Mouse (Mus musculus) embryonic stem cell, embryonic (primary cell): Measurements from ENCODE around the gene Fmo2.

Experiments used
- CTCF ChIA-PET, 4 experiments: fragments of 300-600 bp in 2 of 4; fragments of 350-600 bp in 2 of 4; sonication (Branson Sonifier 250); formaldehyde crosslinking; loops; one replicate each; lab custom pipeline; 2022; ENCODE audit warnings: inconsistent platforms in 2 of 4; lab: Charles Lee
- POLR2A ChIA-PET, 4 experiments: fragments of 300-600 bp in 2 of 4; fragments of 350-600 bp in 2 of 4; sonication (Branson Sonifier 250); formaldehyde crosslinking; loops; one replicate each; lab custom pipeline; 2022; ENCODE audit warnings: antibody characterized with exemption in 4 of 4, inconsistent platforms in 1 of 4; lab: Charles Lee

Fmo2 gene

DNA sequence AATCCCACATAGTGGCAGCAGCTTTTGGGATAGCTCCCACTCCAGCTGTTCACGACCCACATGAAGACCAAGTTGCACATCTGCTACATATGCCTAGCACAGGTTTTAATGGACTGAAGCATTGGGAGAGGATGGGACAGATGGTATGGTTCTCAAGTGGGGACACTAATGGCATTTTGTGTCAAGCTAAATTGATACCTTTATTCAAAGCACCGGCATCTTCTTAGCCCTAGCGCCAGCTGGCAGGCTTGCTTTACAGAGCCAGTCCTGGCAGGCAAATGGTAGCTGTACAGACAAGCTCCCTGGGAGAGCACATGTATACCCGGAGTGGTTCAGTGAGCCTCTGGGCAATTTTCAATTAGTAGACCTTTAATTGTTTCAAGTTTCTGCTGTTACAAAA, 3.4 kb upstream of the Fmo2 start:
- POLR2A ChIA-PET: no interaction called here
- CTCF ChIA-PET: no interaction called here

DNA sequence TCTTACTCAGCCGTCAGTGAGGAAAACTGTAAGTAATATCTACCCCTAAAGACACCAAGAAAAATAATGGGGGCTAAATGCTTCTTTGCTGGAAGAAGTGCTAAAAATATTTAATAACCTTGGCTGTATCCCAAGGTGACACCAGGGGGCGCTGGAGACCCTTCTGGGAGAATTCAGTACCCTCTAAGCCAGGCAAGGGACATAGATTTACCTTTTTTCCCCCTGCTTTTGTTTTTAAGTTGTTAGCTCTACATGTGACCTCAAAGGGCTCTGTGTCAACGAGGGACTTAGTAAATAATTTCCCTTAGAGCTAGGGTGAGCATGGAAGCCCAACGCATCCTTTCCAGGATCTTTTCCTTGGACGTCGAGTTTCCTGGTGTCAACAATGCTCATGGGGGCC, 2.6 kb downstream of the Fmo2 start:
- POLR2A ChIA-PET: interaction anchor here in 1 of 4 experiments (0.6 kb wide), 1 partner anchor 418 kb away, joined by 4 read pairs; no protein-coding TSS in a partner anchor
- CTCF ChIA-PET: no interaction called here

DNA sequence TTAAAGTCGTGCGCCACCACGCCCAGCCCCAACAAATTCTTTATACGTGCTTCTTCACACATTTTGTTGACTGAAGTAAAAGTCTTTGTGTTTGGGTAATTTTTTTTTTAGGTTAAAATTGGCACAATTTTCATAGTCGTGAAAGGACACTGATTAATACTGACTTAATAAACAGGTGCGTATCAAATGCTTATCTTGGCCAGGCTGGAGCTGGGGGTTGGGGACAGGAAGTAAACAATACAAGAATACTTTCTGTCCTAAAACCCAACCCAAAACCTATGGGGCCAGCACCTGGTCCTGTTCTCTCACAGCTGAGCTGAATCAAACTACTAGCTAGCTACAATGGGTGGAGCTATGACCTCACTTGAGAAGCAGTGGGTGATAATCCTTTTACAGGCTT, 5.5 kb downstream of the Fmo2 start:
- POLR2A ChIA-PET: no interaction called here
- CTCF ChIA-PET: no interaction called here

DNA sequence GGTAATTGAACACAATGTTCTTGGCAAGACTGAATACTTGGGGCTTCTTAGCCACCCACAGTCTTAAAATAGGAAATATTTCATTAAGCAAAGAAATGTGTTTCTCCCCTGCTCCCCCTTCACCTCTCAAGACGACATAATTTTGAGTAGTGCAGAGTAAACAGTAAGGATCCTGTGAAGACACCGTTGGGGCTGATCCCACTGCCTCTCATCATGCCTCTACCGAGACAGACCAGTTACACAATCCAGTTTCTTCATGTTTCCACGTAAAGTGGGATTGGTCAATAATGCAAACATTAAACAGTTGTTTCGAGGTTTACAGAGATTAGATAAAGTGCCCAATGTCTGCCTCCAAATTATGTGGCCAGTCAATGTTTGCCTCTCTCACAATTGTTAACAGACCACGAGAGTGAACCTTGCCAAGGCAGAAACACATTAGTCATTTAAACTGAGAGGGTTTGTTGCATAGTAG, 6.5 kb downstream of the Fmo2 start:
- CTCF ChIA-PET: no interaction called here

DNA sequence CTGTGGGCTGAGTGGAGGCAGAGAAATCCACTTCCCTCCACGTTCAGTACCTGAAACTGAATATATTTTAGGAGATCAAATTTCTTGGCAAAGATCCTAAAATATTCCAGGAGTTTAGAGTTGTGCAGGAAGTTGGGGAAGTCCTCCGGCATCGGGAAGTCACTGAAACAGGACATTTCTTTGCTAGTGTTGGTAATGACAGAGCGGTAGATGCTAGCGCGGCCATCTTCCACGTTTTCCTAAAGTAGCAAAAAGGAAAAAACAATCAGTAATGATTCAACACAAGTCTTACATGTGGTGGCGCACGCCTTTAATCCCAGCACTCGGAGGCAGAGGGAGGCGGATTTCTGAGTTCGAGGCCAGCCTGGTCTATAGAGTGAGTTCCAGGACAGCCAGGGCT, 9.9 kb downstream of the Fmo2 start:
- ChIA-PET POLR2A (no interaction called here), CTCF (no interaction called here)

More for the DNA sequence above, 6.5 kb downstream of the Fmo2 start:
- POLR2A ChIA-PET: no interaction called here

DNA sequence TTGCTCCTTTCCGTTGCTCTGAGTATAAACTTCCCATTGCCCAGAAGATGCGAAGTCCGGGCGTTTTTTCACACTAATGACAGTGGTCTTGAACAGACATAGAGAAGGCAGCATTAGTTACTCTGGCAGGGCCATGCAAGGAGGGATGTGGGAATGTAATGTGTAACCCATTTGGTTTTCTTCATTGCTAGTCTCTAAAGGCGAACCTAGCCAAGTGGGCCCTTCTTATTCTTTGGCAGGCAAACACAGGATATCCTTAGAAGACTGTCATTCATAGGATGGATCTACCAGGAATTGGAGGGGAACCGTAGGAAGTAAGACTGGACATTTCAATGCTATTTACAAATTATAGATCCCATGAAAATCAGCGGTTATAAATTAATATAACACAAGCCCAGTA, 10.9 kb downstream of the Fmo2 start:
- ChIA-PET POLR2A (no interaction called here), CTCF (no interaction called here)

DNA sequence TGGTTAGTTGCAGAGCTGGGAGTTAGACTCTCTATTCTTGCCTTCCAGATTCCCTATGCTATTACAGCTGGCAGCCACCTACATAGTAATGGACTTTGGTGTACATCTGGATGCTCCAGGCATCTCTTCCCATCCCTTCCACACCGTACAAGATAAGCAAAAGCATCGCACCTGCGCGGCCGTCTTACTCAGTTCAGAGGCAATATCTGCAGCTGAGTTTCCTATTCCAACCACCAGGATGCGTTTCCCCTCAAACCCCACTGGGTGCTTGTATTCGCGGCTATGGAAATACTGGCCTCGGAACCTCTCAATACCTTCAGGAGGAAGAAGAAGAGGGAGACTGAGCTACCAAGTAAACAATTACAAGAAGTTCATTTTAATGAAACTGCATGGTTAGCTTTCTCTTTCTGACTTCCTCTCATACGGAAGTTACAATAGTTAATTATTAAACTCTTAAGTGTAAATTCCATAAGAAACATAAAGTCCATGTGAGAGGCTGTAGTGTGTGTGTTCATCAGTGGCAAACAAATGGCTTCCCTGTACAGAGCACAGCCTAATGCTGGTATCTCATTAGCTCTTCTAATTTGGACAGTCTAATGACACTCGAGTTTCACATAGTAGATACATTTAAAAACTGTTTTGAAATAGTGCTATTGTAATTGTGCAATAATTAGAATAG, 12.2 kb downstream of the Fmo2 start:
- POLR2A ChIA-PET: no interaction called here
- CTCF ChIA-PET: no interaction called here

DNA sequence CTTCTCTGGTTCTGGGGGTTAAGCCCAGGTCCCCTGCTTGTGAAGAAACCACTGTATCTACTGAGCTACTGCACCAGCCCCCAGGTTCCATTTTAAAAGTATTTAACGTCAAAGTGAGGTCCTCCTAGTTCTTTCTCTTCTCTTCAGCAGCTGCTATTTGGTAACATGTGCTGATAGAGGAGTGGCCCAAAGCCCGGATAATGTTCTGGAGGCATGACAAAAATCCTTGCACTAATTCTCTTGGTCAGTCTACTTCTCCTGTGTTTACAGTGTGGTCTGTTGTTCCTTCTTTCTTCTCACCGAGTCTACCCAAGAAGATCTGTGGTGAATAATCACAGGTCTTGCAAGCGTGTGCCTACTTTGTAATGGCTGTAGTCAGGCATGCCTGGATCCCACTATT, 15.8 kb downstream of the Fmo2 start:
- CTCF ChIA-PET: no interaction called here
- POLR2A ChIA-PET: no interaction called here

DNA sequence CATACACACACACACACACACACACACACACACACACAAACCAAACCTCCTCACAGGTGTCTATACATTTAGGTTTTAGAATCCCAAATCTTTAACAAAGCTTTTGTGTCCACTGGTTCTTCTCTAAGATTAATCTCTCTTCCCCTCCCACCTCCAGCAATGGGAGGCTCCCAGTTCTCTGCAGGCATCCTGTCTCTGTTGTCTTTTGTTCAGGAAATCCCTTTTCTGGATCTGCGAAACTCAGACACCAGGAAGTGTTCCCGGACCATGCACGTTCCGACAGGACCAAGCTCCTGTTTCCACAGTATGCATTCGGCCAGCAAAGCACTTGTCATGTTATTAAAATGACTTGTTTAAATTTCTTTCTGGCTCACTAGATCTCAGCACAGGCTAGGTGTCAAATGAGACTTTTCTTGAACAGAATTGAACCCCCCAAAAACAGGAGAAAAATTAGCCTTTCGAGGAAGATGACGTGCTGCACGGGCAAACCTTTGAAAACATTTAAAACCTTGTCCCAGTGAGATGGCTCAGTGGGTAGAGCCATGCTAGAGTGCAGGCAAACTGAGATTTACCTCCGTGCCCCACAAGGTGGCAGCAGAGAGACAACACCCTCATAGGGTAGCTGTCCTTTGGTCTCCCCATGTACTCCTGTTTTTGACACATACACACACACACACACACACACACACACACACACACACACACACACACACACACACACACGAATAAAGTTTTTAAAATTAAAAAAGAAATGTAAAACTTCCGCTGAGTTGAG, 18.7 kb downstream of the Fmo2 start:
- ChIA-PET CTCF (interaction anchor here (0.5 to 1.8 kb wide), 27 partner anchors 9 to 1986 kb away, joined by 3 to 13 read pairs (median 4); partner anchors contain the start of gene Fmo1 (in 1 of the 4)), POLR2A (interaction anchor here in 1 of 4 experiments (0.6 kb wide), 1 partner anchor 1307 kb away, joined by 5 read pairs; no protein-coding TSS in a partner anchor)

DNA sequence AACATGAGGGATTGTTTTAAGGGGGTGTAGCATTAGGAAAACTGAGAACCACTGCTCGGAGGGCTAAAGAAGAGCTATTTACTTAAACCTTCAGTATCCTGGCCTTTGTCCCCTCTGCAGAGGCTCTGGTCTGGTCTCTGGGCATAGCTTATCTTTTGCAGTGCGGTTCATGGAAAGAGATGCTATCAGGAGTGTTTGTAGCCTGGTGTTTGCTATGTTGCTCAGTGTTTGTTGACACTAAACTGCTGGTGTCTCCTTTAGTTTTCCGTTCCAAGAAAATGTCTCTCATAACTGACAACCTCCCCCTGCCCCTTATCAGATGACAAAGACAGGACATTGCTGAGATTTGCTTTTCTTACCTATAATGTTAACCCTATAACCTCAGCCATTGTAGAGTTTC, 23.4 kb downstream of the Fmo2 start:
- ChIA-PET POLR2A (no interaction called here), CTCF (no interaction called here)

DNA sequence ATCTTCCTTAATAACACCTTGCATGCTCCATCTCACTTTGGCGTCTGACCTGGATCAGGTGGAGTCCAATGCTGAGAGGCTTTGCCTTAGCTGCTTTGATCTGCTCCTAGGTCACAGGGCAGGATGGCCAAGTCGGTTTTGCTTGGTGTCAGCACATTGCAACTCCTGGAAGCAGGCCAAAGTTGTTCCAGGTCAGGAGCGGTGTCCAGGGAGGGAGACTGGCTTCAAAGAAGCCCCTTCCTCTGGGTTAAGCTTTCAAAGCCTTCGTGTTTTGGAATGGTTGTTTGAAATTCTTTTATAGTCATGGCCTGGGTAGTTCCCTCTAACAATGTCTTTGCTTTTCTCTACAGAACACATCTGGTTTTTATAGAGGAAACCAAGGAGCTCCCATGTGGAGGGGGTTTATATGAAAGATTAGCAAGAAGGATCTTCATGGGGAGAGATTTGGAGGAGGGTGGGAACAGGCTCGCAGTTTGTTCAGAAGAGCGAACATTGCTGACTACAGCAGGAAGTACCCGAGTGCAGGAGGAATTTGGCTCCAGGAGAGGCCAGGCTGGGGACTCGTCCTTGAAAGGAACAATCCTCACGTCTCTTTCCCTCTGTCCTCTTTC, 26.7 kb downstream of the Fmo2 start:
- ChIA-PET CTCF (no interaction called here), POLR2A (no interaction called here)

DNA sequence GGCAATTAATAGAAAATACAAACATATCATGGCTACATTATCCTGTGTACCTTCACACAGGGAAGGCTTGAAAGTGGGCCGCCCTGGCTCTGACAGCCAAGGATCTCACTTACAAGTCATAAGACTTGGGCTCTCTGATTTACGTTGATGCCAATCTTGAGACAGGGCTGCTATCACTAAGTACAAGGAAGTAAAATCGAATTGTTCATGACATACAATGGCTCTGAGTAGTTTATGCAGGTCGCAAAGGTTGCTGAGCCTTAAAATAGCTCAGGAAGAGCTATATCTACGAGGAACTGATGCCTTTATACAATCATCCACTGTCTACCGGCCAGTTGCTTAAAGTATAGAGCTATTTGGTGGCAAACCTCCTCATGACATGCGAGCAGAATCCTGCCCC, 27.5 kb downstream of the Fmo2 start:
- POLR2A ChIA-PET: no interaction called here

DNA sequence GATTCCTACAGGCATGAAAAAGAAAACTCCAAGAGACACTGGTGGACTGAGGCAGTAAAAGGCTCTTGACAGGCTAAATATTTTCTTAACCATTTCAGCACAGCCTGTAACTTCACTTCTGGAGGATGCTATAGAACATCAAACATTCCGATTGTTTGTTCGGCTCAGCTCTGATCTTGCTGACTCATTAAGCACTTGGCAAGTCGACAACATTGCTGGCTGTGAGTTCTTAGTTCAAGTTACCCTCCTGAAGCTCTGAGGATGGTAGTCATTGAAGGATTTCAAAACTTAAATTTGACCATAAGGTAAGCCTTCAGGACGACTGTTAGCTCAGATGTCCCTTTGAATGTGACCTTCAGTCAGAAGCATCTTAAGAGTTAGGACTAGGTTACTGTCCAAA, 31.1 kb downstream of the Fmo2 start:
- ChIA-PET CTCF (interaction anchor here in 1 of 4 experiments (0.6 kb wide), 1 partner anchor 13 kb away, joined by 4 read pairs; no protein-coding TSS in a partner anchor), POLR2A (no interaction called here)

More for the DNA sequence above, 27.5 kb downstream of the Fmo2 start:
- CTCF ChIA-PET: interaction anchor here in 1 of 4 experiments (0.5 kb wide), 1 partner anchor 9 kb away, joined by 7 read pairs; no protein-coding TSS in a partner anchor

DNA sequence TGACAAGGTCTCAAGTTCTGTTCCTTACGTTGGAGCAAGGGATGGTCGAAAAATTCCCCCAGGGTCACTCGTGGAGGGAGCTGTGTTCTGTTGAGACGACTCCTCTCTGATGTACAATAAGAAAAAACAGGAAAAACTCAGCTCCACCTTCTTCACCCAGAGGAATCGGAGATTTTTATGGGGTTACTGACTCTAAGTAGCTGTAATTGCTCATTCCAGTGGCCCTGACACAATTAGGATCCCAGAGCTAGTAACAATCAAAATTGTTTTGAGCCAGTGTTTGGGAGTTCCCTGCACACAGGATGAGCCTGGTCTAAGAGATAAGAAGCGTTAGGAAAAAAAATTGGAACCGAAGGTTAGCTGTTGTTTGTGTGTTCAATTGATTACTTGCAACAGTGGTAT, 32.2 kb downstream of the Fmo2 start, which contains the start of gene Fmo1:
Fmo1 (minus strand) TSS at position 331 of the 402 bp plus-strand sequence.
- ChIA-PET POLR2A (interaction anchor here in 1 of 4 experiments (0.6 kb wide), 1 partner anchor 713 kb away, joined by 3 read pairs; no protein-coding TSS in a partner anchor), CTCF (interaction anchor here in 1 of 4 experiments (0.6 to 1.0 kb wide), 2 partner anchors 14 to 349 kb away, joined by 3 to 4 read pairs; no protein-coding TSS in a partner anchor)

DNA sequence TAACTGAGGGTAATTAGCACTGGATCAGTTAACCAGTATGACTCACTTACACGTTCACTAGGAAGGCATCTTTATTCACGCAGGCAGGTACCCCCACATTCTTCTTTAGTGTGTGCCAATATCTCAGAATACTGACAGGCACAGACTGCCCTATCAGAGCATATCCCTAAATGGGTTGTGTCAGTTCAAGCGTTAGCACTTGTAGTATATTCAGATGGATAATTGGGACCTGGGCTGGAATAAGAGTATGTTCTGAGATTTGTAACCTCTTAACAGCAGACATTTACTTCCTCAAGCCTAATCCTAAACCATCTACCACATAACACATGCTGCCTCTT, 33.1 kb downstream of the Fmo2 start:
- CTCF ChIA-PET: no interaction called here
- POLR2A ChIA-PET: no interaction called here

DNA sequence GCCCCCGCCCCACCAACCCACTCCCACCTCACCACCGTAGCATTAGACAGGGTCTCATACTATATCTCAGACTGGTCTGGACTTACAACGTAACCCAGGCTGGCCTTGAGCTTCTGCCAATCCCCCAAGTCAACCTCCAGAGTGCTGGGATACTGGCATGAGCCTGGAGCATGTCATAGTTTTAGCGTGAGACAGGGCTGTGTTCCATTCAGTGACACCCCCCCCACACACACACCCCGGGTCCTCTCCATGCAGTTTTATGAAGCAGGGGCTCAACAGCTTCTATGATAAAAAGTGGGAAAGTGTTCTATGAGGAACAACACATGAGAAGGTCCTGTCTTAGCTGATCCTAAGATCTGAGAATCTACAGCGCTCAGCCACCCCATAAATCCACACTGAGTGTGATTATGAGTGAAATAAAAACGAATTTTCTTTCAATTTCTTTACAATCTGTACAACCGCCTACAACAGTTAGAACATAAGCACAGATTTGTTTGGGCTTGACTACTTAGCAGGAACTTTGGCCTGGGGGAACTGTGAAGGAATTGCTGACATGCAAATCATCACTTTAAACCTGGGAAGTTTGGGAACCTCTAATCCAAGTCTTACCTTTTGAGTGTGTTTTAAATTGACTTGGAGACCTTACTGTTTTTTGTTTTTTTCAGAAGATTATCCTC, 33.6 kb downstream of the Fmo2 start:
- CTCF ChIA-PET: no interaction called here
- POLR2A ChIA-PET: no interaction called here

DNA sequence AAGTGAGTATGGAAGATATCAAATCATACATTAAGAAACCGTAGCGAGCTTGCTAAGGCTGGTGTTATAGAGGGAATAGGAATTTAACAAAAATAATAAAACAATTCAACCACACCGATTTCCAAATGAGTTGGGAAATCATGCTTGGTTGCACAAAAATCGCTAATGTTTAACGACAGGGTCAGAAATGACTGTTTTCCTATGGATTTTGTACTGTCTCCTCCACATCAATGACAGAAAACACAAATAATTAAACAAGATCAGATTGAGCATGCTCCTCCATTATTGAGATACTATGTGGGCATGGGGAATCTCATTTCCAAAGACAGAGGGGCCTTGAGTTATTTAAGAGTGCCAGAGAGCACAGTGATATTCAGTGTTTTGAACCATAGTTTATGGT, 34.2 kb downstream of the Fmo2 start:
- ChIA-PET CTCF (no interaction called here), POLR2A (no interaction called here)

DNA sequence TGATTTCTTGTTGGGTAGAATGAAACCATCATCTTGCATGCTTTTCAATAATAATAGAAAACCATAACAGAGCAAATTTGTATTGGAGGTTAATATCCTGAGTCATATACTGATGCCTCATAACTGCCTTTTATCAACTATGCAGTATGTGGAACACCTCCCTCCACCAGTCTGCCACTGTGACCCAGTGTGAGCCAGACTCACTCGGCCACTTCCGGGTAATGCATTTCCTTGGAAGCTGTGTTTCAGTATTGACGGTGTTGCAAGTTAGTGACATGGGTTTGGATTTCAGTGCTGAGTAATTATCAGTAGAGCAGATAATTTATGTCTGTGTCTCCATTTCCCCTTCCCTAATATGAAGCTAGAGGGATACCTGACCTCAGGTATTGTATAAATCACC, 34.9 kb downstream of the Fmo2 start:
- ChIA-PET CTCF (no interaction called here), POLR2A (no interaction called here)

DNA sequence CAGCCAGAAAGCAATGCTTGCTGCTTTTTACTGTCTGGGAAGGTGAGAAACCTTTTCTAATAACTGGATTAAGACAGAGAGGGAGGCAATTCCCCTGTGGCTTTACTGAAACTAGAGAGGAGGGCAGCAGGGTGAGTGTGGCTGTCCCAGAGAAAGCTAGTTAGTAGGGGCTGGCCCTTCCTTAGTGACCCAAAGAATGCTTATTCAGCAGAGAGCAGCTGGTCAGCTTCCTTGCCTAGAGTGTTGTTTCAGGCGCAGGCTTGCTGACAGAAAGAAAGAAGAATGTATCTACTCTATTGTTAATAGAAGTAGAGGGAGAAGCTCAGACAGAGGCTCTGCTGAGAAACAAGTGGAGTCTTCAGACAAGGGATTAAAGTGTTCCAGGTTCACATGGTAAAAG, 36.2 kb downstream of the Fmo2 start:
- ChIA-PET CTCF (no interaction called here), POLR2A (no interaction called here)
